Mouse (Mus musculus) granulocyte monocyte progenitor cell, adult 5-6 weeks (primary cell): ENCODE data around the gene Iqschfp. TPM values are rescaled to one million over a fixed set of nuclear protein-coding genes. Genes with fewer than 3 reads are reported as not detected.

Experiments
- ATAC-seq: replicated peaks from 2 replicates; pipeline ENCODE4 v1.8.0; 2016; ENCODE audit warnings: mild to moderate bottlenecking, moderate TSS enrichment, inconsistent platforms; ENCODE audit not compliant: poor library complexity, severe bottlenecking
- total RNA-seq, 2 experiments: library from RNA; stranded (forward) in 1 of 2; stranded (reverse) in 1 of 2; fragments of 200-712, 200-1000 nt in 1 of 2; fragments of >200 nt in 1 of 2; fragmentation: Nextera tagmentation in 1 of 2; gene quantifications; 2 replicates each; pipeline ENCODE4 v1.2.3; 2014 to 2017

Gene Iqschfp
- total RNA-seq, 2 experiments from 2014 or later, result not detected

- no peak for ATAC-seq
Observed at GRCm38 (mm10) chr3:68659996-68660395, 768.0 kb downstream of the Iqschfp start.

GRCm38 (mm10) chr3:68660538-68660937 lies 768.5 kb downstream of the Iqschfp start:
- ATAC-seq, result no peak

DNA sequence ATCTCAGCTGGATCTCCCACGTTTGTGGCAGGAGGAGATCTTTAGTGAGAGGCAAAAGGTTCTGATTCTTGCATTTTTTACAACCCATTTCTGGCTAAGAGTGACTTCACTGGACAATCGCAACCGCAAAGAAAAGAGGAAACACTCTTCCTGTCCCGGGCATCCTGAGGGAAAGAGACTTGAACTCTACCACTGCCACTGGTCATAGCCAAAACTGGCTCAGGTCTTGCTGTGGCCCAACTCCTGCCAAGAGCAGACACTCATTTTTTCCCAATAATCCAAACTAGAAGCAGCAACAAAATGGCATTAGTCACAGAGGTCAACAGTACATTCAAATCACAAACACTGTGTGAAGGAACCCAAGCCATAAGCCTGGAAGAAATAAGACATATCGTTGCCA lies 770.4 kb downstream of the Iqschfp start:
- ATAC-seq, result peak; percentile 79

- no peak for ATAC-seq
Observed at GRCm38 (mm10) chr3:68664337-68664736, 772.3 kb downstream of the Iqschfp start.

- peak; percentile 64 for ATAC-seq
Observed at GRCm38 (mm10) chr3:68666377-68666776, 774.3 kb downstream of the Iqschfp start.

DNA sequence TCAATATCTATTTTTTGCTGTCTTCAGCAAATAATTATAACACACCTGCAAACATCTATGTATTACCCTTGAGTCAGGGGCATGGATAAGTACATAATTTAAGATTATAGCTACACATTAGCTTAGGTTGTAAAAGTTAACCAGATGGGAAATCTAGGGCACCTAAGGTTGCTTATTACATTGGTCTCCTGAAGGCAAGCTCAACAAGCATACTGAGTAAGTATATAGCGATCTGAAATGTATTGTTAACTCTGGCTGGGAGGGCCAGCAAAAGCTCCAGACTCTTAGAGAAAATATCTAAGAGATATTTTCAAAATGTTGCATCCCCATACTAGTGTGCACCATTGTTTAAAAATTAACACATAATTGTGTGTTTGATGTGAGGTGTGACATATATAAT lies 775.8 kb downstream of the Iqschfp start:
- no peak for ATAC-seq

- ATAC-seq, result peak; percentile 21; the same call in 1 of the 2 replicates
Observed at GRCm38 (mm10) chr3:68669418-68669974, 777.5 kb downstream of the Iqschfp start.

GRCm38 (mm10) chr3:68674721-68675120 lies 782.7 kb downstream of the Iqschfp start:
- no peak for ATAC-seq

DNA sequence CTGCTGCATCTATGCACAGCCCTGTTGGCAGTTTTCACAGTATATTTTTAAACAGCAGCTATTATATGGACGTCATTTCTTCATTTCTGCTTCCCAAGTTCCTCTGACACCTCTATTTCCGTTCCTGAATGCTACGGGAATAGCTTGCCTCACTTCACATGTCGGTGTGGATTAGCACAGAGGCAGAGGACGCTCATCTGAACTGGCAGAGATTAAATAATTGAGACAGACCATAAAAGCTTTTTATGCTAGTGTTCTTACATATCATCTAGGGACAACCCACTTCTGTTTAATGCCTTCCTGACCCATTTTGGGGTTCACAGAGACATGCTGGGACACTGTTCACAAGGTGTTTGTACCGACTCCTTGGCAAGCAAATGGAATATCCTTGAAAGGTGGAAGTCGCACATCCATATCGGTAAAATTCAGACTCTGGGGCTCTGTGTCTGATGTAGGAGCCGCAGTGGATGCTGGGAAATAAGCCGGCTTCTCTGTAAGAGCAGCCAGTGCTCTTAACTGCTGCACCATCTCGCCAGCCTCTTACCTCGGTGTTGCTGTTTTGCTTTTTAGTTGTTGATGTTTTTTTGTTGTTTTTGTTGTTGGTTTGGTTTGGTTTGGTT lies 783.3 kb downstream of the Iqschfp start:
- ATAC-seq, result no peak

Other genes starting within 250 kb of the Iqschfp start
- gene Iqcj, start within 50 bp of the Iqschfp start, total RNA-seq (2014; fragmentation: Nextera tagmentation), result not detected in 2 replicates
- not detected in 2 replicates for gene Iqcj, start within 50 bp of the Iqschfp start, total RNA-seq (2017)
- 0.30 and 5.2 TPM in 2 replicates for gene Schip1, start 172.6 kb downstream of the Iqschfp start, total RNA-seq (2014; fragmentation: Nextera tagmentation)
- 2.5 and 3.2 TPM in 2 replicates for gene Schip1, start 172.6 kb downstream of the Iqschfp start, total RNA-seq (2017)